Mouse (Mus musculus): ENCODE measurements around the gene 4930435E12Rik.

The 4930435E12Rik gene

GRCm38 (mm10) chr16:38769529-38769928, 59.0 kb downstream of the 4930435E12Rik start:
- no peak for DNase-seq (ENCODE audit: low spot score in 2 of 2)

- DNase-seq (ENCODE audit: low spot score in 2 of 2): no peak
Measured at GRCm38 (mm10) chr16:38768386-38768785, 60.2 kb downstream of the 4930435E12Rik start.

DNA sequence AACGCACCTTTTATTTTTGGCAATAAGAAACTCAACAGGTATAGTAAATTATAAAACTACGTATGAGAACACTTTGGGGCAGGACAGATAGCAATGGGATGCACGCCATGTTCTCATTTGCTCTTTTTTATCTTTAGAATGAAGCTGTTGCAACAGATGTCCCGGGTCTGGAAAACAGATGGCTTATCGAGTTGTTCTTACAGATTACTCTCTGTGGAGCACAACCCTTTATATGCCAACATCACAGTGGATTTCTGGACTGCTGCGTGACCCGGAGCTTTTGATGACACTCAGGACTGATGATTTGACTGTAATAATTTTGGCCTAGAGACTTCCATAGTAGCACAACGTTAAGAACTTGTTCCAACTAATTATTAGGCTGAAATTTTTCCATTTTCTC, 60.8 kb downstream of the 4930435E12Rik start:
- peak; percentile 20 to 41 for DNase-seq (ENCODE audit: low spot score in 2 of 2)

DNA sequence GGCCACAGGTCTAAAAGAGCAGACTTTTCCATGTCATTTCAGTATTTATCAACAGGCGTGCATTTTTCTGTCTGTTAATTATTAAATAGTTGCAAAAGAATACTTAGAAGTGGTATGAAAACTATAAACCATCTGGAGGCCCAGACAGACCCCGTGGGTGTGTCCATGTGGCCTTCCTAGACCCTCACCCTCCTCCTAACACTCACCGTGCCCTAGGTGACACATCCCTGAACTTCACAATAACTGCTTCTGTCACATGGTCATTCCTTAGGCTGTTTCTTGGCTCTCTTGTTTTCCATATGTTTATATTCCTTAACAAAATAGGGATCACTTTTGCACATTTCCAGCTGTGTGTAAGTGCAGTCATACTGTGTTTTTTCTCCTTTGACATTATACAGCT, 61.9 kb downstream of the 4930435E12Rik start:
- no peak for DNase-seq (ENCODE audit: low spot score in 2 of 2)

GRCm38 (mm10) chr16:38763508-38763907, 65.0 kb downstream of the 4930435E12Rik start:
- no peak for DNase-seq (ENCODE audit: low spot score in 2 of 2)

GRCm38 (mm10) chr16:38762401-38762800, 66.1 kb downstream of the 4930435E12Rik start:
- no peak for DNase-seq (ENCODE audit: low spot score in 2 of 2)

Data from right cerebral cortex, adult 2 months (tissue).